Mouse (Mus musculus): Measurements from ENCODE around the gene Hat1. TPM values are rescaled to one million over a fixed set of nuclear protein-coding genes. Genes with fewer than 3 reads are reported as not detected.

Gene Hat1
- total RNA-seq (2023), result 10 to 100 TPM; 30.8 to 34.1 TPM

DNA sequence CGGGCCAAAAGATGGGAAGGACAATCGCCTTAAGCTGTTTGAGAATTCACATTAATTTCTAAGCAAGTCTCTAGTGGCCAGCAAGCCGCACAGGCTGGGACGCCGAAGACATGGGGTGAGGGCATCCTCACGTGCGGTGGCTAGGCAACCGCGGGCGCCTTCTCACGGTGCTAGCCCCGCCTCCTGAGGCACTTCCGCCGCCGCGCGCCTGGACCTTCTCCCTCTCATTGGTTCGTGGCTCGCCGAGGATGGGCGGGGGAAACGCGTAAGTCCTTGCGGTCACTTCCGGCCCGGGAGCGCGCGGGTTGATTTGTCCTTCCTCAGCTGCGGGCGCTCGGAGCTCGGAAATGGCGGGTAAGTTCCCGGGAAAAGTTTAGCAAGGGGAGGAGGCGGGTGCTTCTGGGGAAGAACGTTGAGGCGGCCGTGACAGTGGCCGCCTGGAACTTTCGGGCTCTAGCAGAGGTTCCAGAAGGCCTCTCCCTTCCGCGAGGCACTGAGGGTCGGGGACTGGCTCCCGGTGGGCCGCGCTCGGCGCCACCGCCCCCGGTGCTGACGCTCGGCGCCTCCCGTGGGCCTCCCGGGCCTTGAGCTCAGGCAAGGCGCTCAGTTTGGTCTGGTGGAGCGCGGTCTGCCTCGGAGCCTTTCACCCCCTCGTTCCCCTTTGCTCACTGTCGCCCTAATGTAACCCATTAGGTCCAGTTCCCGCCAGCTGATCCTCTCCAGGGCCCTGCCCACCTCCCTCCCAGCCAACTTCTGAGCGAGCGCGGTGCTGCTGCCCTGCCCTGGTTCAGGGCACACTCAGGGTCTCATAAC lies at the start of gene Hat1:
TSS of gene Hat1 (plus strand) at position 8 of the 813 bp plus-strand sequence.

DNA sequence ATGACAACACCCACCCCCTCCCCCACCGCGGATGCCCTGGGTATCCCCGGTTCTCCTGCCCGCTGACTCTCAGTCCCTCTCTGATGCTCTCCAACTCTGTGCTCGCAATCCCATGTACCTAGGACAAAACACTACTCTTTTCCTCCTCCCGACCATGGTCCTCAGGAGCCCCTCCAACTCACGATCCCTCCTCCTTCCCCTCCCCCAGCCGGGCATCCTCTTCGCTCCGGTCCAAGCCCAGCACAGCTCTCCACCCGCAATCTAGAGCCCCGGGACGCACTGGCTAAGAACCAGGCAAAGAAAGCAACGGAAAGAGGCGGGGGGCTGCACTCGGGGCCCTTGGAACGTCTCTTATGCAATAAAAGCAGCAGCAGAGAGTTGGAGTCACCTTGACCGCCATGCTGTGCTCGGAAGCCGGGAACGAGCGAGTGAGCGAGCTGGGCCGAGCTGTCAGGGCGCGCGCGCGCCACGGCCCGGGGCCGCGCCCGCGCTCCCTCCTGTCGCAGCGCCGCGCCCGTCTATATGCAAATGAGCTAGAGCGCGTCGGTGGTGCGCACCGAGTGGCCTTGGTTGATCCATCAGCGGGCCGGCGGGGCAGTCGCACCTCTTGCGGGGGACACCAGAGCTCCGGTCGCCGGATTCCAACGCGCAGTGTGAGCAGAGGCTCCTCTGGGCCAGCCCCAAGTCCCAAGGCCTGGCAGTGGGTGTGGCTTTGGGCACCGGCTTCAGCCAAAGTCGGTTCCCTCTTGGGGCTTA lies 21.5 kb upstream of the Hat1 start, which contains the start of gene Slc25a12:
TSS of gene Slc25a12 (minus strand) at position 625 of the 756 bp plus-strand sequence.

DNA sequence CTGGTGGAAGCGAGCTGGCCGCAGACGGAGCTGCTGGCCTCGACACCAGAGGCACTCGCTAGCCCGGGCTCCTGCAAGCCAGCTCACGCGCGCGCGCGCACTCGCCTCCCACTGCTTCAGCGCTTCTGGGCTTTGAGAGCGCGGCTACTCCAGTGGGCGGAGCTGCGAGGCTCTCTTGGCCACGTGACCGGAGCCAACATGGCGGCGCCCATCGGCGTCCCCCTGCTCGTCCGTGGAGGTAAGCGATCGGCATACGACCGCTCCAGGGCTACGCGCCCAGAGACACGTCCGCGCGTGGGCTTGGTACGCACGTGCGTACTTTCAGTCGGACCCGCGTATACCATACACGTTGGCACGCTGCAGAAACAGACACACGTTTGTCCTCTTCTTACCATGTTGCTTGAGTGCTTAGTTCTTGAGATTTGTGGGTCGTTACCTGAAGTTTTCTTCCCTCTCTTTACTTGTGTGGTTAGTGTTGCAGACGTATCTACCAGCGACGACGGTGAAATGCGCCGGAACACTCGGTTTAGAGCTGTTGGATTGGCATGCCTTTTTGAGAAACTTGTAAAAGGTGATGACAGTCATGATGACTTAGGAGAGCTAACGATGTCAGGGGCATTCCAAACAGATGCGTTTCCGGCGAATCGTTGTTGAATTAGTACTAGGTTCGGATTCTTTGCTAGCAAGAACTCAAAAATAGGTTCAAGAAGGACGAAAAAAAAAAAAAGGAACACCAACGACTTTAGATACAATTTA lies 64.6 kb downstream of the Hat1 start, which contains the start of gene Metap1d:
TSS of gene Metap1d (plus strand) at position 116 of the 756 bp plus-strand sequence.

Other genes with a start within 250 kb of the Hat1 start
- gene Dync1i2, start 177.3 kb upstream of the Hat1 start, total RNA-seq (2023), result 10 to 100 TPM; 77.5 to 79.1 TPM
- gene Slc25a12, start 21.2 kb upstream of the Hat1 start, total RNA-seq (2023), result 10 to 100 TPM; 56.8 to 63.4 TPM
- 10 to 100 TPM; 10.9 to 11.8 TPM for gene Metap1d, start 64.3 kb downstream of the Hat1 start, total RNA-seq (2023)
- gene Dlx1, start 139.2 kb downstream of the Hat1 start, total RNA-seq (2023), result not detected
- gene Dlx2, start 157.8 kb downstream of the Hat1 start, total RNA-seq (2023), result not detected

Measured in neutrophil, adult 59 days (primary cell).